Mouse (Mus musculus) heart, embryonic 15.5 days (tissue): ENCODE measurements at regions not wholly inside any gene's neighbourhood (a gene's known extent, or its start where the extent isn't known, plus 50 kb on each side); places are given as distances from the start of the nearest gene placed in this dataset.
A peak's percentile ranks its signal among the peaks of the same experiment; 100 is the strongest.

Source experiments
- ATAC-seq: fragments of 200-750 bp; cut with Nextera tagmentation; replicated peaks from 2 replicates; pipeline ENCODE4 v1.8.0; 2017; ENCODE audit warnings: low read depth, moderate TSS enrichment; ENCODE audit not compliant: insufficient number of reproducible peaks, insufficient read depth, low FRiP score
- H3K27ac ChIP-seq: fragments of 300-500 bp; sonication (generic); 2 replicates; pipeline ENCODE4 v1.5.1; 2015; ENCODE audit warnings: mild to moderate bottlenecking, inconsistent platforms
- H3K27me3 ChIP-seq: fragments of 300-500 bp; sonication (generic); 2 replicates; pipeline ENCODE4 v1.6.1; 2015; ENCODE audit warnings: inconsistent platforms
- H3K36me3 ChIP-seq: fragments of 300-500 bp; sonication (generic); 2 replicates; pipeline ENCODE4 v1.6.1; 2015; ENCODE audit warnings: mild to moderate bottlenecking, inconsistent platforms
- H3K4me1 ChIP-seq: fragments of 300-500 bp; sonication (generic); replicated peaks from 2 replicates; pipeline ENCODE4 v1.6.1; 2015; ENCODE audit warnings: inconsistent platforms
- H3K4me2 ChIP-seq: fragments of 300-500 bp; sonication (generic); 2 replicates; pipeline ENCODE4 v1.6.1; 2015; ENCODE audit warnings: inconsistent platforms, mild to moderate bottlenecking, moderate library complexity
- H3K4me3 ChIP-seq: fragments of 300-500 bp; sonication (generic); 2 replicates; pipeline ENCODE4 v1.5.1; 2015; ENCODE audit warnings: mild to moderate bottlenecking, inconsistent platforms
- H3K9ac ChIP-seq: fragments of 300-500 bp; sonication (generic); 2 replicates; pipeline ENCODE4 v1.6.1; 2015; ENCODE audit warnings: mild to moderate bottlenecking, inconsistent platforms
- H3K9me3 ChIP-seq: fragments of 300-500 bp; sonication (generic); replicated peaks from 2 replicates; pipeline ENCODE4 v1.6.1; 2016; ENCODE audit warnings: inconsistent platforms
- WGBS: fragments of 180-500 bp; shearing (Covaris S2); methylation state at CpG from one replicate; pipeline ENCODE4 v1.1.7; 2015; ENCODE audit warnings: mixed read lengths; 5-methylcytosine and 5-hydroxymethylcytosine counted together

DNA sequence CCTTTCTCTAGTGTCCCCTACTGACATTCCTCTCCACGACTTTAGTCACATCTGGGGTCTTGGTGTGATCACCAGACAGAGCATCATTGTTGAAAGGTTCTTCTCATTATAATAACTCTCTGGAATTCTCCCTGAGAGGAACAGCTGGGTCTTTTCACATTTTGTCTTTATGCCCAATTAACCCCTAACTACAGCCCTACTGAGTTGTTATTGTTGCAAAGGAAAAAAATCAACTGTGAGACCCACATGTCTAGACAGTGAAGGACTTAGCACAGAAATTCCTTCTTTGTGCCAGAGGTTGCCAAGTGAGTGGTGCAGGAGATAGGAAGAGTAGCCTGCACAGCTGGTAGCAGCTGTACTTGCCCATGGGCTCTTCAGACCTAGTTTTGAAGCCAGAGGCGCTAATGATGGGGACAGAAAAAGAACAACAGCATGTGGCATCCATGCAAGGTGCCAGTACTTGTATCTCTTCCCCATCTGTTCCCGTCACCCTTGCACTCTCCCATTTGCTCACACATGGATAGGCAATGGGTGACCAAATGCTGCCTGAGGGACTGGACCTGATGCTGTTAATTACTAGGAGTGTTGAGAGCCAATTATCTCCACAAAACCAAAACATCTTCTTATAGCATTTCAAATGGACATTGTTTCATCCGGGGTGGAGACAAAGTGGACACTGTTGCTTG, 189.1 kb downstream of the Olfm4 start:
- Histone ChIP-seq H3K27ac (no peak overlapping the region), H3K4me2 (no peak overlapping the region), H3K9me3 (no peaks in the 10 kb centered on the region), H3K36me3 (no peaks in the 10 kb centered on the region), H3K9ac (no peak overlapping the region), H3K4me1 (no peaks in the 10 kb centered on the region), H3K4me3 (no peak overlapping the region), H3K27me3 (no peaks in the 10 kb centered on the region)
- 30% methylated on average over 4 of the region's 4 CpGs for WGBS
- ATAC-seq: no peak

DNA sequence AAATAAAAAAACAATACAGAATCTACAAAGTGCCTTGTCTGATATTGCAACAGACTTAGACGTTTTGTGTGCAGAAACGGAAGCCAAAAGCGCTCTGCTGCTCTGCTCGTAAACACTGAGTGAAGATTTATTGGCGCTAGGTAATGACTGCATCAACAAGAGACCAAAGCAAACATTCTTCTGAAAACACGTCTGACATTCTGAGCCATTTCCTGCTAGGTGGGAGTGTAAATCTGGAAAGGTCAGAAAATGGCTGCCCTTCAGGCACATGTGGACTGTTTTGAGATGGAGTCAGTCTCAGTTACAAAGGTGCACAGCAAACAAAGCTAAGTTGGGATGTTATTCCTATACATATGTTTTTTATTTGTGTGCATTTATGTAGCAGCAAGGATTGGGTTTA, 192.6 kb downstream of the Olfm4 start:
- no peak overlapping the region for H3K27ac ChIP-seq
- no peak overlapping the region for H3K4me3 ChIP-seq
- no peaks in the 10 kb centered on the region for H3K9me3 ChIP-seq
- H3K27me3 ChIP-seq: no peaks in the 10 kb centered on the region
- no peak overlapping the region for H3K9ac ChIP-seq
- no peak for ATAC-seq
- H3K4me2 ChIP-seq: no peak overlapping the region
- no peaks in the 10 kb centered on the region for H3K36me3 ChIP-seq
- 66% methylated on average over 6 of the region's 6 CpGs for WGBS
- H3K4me1 ChIP-seq: no peaks in the 10 kb centered on the region

DNA sequence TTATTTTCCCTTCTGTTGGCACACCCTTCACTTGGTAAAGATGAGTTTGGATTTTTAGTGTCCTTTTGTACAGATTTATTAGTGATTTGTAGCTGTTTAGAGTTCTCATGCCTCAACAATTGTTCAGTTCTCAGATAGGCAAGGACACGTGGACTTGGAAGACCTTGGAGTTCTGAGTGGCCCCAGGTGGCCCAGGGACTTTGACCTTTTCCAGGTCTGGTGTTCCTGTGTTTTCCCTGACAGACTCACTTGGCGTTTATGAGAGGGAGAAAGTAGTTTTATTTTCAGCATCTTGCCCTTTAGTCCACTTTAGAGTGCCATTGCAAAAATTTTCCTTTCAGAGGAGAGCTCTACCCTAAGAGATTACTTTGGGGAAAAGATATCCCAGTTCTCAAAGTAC, 211.2 kb downstream of the Olfm4 start:
- H3K27ac ChIP-seq: no peak overlapping the region
- 42% methylated on average over 2 of the region's 2 CpGs for WGBS
- H3K9me3 ChIP-seq: no peaks in the 10 kb centered on the region
- no peak for ATAC-seq
- no peak overlapping the region for H3K4me3 ChIP-seq
- H3K36me3 ChIP-seq: no peaks in the 10 kb centered on the region
- H3K4me2 ChIP-seq: no peak overlapping the region
- no peaks in the 10 kb centered on the region for H3K27me3 ChIP-seq
- no peaks in the 10 kb centered on the region for H3K4me1 ChIP-seq
- H3K9ac ChIP-seq: no peak overlapping the region

GRCm38 (mm10) chr14:80212916-80213315, 229.0 kb downstream of the Olfm4 start:
- no peaks in the 10 kb centered on the region for H3K4me1 ChIP-seq
- WGBS: 33% methylated on average over 2 of the region's 2 CpGs
- no peaks in the 10 kb centered on the region for H3K27me3 ChIP-seq
- no peak overlapping the region for H3K9ac ChIP-seq
- no peak overlapping the region for H3K27ac ChIP-seq
- no peaks in the 10 kb centered on the region for H3K36me3 ChIP-seq
- no peak overlapping the region for H3K4me3 ChIP-seq
- ATAC-seq: no peak
- H3K9me3 ChIP-seq: no peaks in the 10 kb centered on the region
- H3K4me2 ChIP-seq: no peak overlapping the region

DNA sequence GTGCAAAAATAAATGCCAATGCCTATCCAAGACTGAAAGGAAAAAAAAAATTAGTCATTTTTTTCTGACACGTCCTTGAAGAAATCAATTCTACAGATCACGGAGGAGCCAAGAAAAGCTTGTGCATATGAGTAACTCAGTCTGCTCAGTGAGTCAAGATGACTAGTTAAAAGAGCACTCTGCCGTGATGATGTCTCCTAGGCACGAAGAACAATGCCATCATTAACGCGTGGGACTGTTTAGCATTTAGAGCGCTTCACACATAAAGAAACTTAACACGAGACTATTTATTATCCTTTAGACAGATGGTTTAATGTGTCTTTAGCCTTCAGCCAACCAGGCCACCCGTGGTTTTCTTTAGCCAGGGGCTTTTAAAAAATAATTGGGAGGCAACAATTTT, 229.8 kb downstream of the Olfm4 start:
- 70% methylated on average over 9 of the region's 9 CpGs for WGBS
- Histone ChIP-seq H3K36me3 (no peaks in the 10 kb centered on the region), H3K4me3 (no peak overlapping the region), H3K27ac (no peak overlapping the region), H3K4me2 (no peak overlapping the region), H3K27me3 (no peaks in the 10 kb centered on the region), H3K9ac (no peak overlapping the region), H3K9me3 (no peaks in the 10 kb centered on the region), H3K4me1 (no peaks in the 10 kb centered on the region)
- ATAC-seq: no peak

DNA sequence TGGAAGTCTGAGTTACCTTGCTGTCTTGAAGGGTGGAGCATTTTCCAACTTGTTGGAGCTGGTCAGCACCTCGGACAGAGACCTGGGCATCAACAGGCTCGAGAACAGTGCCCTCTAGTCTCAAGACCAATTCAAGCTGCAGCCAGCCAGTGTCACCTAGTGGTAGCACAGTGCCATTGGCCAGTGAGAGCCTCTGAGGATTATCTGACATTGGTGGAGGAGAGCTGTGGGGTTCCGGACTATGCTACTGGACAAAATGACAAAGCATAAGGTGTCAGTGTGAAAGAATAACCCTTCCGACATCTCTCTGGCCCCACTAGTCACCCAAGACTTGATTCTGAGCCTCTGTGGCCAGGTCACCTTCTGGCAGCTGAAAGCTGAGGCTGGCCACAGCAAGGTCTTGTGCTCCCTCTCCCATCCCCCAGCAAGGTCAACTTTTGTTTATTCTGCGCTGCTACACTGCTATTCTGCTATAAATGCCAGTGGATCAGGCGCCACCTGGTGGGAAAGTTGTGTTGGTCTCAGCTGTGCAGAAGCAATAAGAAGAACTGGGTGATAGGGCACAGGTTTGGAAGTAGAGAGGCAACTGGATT, 232.2 kb downstream of the Olfm4 start:
- Histone ChIP-seq H3K9ac (no peak overlapping the region), H3K9me3 (no peaks in the 10 kb centered on the region), H3K4me2 (no peak overlapping the region), H3K4me3 (no peak overlapping the region), H3K27ac (no peak overlapping the region), H3K27me3 (no peaks in the 10 kb centered on the region), H3K4me1 (no peaks in the 10 kb centered on the region), H3K36me3 (no peaks in the 10 kb centered on the region)
- WGBS: 13% methylated on average over 6 of the region's 6 CpGs
- 0 out of 2 replicates have a peak, but pooled peaks have one; percentile 39 for ATAC-seq

DNA sequence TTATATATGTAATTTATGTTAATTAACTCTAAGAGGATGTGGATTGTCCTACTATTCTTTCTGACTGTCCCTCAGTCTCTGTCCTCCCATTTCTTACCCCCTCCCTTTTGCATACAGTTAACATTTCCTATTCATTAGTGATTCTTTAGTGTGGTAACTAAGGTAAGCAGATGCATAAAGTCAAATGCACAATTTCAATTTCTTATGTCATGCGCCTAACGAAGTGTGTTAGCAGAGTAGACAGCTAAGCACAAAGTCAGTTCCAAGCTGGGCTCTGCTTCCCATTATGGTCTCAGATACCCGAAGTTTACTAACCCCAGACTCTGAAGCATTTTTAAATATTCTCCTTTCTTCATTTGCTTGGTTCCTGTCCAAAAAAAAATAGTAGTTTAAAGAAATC, 248.2 kb downstream of the Olfm4 start:
- WGBS: 77% methylated on average over 3 of the region's 3 CpGs
- Histone ChIP-seq H3K36me3 (no peaks in the 10 kb centered on the region), H3K4me3 (no peak overlapping the region), H3K9ac (no peak overlapping the region), H3K4me1 (no peaks in the 10 kb centered on the region), H3K4me2 (no peak overlapping the region), H3K27ac (no peak overlapping the region), H3K9me3 (no peaks in the 10 kb centered on the region), H3K27me3 (no peaks in the 10 kb centered on the region)
- ATAC-seq: no peak

GRCm38 (mm10) chr14:80232976-80233375, 249.1 kb downstream of the Olfm4 start:
- no peak overlapping the region for H3K9ac ChIP-seq
- no peaks in the 10 kb centered on the region for H3K9me3 ChIP-seq
- no peak for ATAC-seq
- H3K36me3 ChIP-seq: no peaks in the 10 kb centered on the region
- H3K4me2 ChIP-seq: no peak overlapping the region
- no peak overlapping the region for H3K4me3 ChIP-seq
- no peak overlapping the region for H3K27ac ChIP-seq
- no peaks in the 10 kb centered on the region for H3K4me1 ChIP-seq
- 65% methylated on average over 3 of the region's 3 CpGs for WGBS
- H3K27me3 ChIP-seq: no peaks in the 10 kb centered on the region

GRCm38 (mm10) chr14:80237136-80237535, 253.3 kb downstream of the Olfm4 start:
- Histone ChIP-seq H3K27me3 (no peaks in the 10 kb centered on the region), H3K27ac (no peak overlapping the region), H3K9ac (no peak overlapping the region), H3K4me3 (no peak overlapping the region), H3K9me3 (no peaks in the 10 kb centered on the region), H3K4me1 (no peaks in the 10 kb centered on the region), H3K4me2 (no peak overlapping the region), H3K36me3 (no peaks in the 10 kb centered on the region)
- ATAC-seq: no peak

- Histone ChIP-seq H3K36me3 (no peaks in the 10 kb centered on the region), H3K9ac (no peak overlapping the region), H3K27ac (no peak overlapping the region), H3K27me3 (no peaks in the 10 kb centered on the region), H3K4me1 (no peaks in the 10 kb centered on the region), H3K4me3 (no peak overlapping the region), H3K9me3 (no peaks in the 10 kb centered on the region), H3K4me2 (no peak overlapping the region)
- no peak for ATAC-seq
- WGBS: 73% methylated on average over 2 of the region's 2 CpGs
Measured at GRCm38 (mm10) chr14:80237552-80237951, 253.7 kb downstream of the Olfm4 start.

GRCm38 (mm10) chr14:80244640-80245302, 260.9 kb downstream of the Olfm4 start:
- Histone ChIP-seq H3K9me3 (no peaks in the 10 kb centered on the region), H3K9ac (no peak overlapping the region), H3K4me2 (no peak overlapping the region), H3K27ac (no peak overlapping the region), H3K4me1 (no peaks in the 10 kb centered on the region), H3K4me3 (no peak overlapping the region), H3K27me3 (no peaks in the 10 kb centered on the region), H3K36me3 (no peaks in the 10 kb centered on the region)
- WGBS: 69% methylated on average over 4 of the region's 4 CpGs
- ATAC-seq: no peak

GRCm38 (mm10) chr14:80247575-80247974, 263.7 kb downstream of the Olfm4 start:
- Histone ChIP-seq H3K27ac (no peak overlapping the region), H3K4me2 (no peak overlapping the region), H3K9ac (no peak overlapping the region), H3K4me3 (no peak overlapping the region), H3K27me3 (no peaks in the 10 kb centered on the region), H3K4me1 (no peaks in the 10 kb centered on the region), H3K9me3 (no peaks in the 10 kb centered on the region), H3K36me3 (no peaks in the 10 kb centered on the region)
- WGBS: 69% methylated on average over 2 of the region's 2 CpGs
- ATAC-seq: 0 out of 2 replicates have a peak, but pooled peaks have one; percentile 35
